ENCODE assay signal across 23 mouse cellular contexts in genomic region chr4:152000906-152001305, GRCm38 (mm10). TPM values are rescaled to one million over a fixed set of nuclear protein-coding genes. Genes with fewer than 3 reads are reported as not detected.
DNase-seq lines count a peak whose midpoint lies in the region; ATAC-seq lines count a peak whose summit lies in the region.
"Had no signal": no experiment of that assay in that cellular context is flagged by ENCODE, and none has a peak within 500 bp of the region (broad histone marks: within the 10 kb centered on the region; RNA-seq: fewer than 3 reads in every experiment).

No protein-coding gene starts in this region.

- no peak overlapping the region for H3K9ac ChIP-seq in midbrain, embryonic 11.5 days (ENCODE audit: low read length)
- no peak overlapping the region for H3K9ac ChIP-seq in midbrain, embryonic 16.5 days (ENCODE audit: low read depth, low read length)
- H3K9ac ChIP-seq: embryonic facial prominence, embryonic 12.5 days; forebrain, embryonic 13.5 days; heart, embryonic 13.5 days; hindbrain, embryonic 15.5 days; limb, embryonic 15.5 days; liver, embryonic 15.5 days; midbrain, embryonic 15.5 days had no signal

- ATAC-seq in midbrain, embryonic 11.5 days (ENCODE audit: low FRiP score), result no peak
- no peak for ATAC-seq in midbrain, embryonic 16.5 days
- ATAC-seq: forebrain, embryonic 13.5 days; intestine, postnatal 0 days; midbrain, embryonic 15.5 days had no signal

- no peak overlapping the region for H3K27ac ChIP-seq in midbrain, embryonic 11.5 days (ENCODE audit: low read depth, low read length)
- no peak overlapping the region for H3K27ac ChIP-seq in midbrain, embryonic 16.5 days (ENCODE audit: low read length)
- no peak overlapping the region for H3K27ac ChIP-seq in limb, embryonic 10.5 days
- H3K27ac ChIP-seq: embryonic facial prominence, embryonic 12.5 days; forebrain, embryonic 13.5 days; heart, embryonic 13.5 days; hindbrain, embryonic 15.5 days; limb, embryonic 15.5 days; liver, embryonic 15.5 days; midbrain, embryonic 15.5 days had no signal

- H3K27me3 ChIP-seq in midbrain, embryonic 11.5 days (ENCODE audit: control insufficient read depth, insufficient read depth, low read length), result no peaks in the 10 kb centered on the region
- no peaks in the 10 kb centered on the region for H3K27me3 ChIP-seq in midbrain, embryonic 16.5 days (ENCODE audit: control insufficient read depth, insufficient read depth, low read depth, low read length)
- no peaks in the 10 kb centered on the region for H3K27me3 ChIP-seq in limb, embryonic 10.5 days (ENCODE audit: low read depth, poor library complexity, severe bottlenecking)
- H3K27me3 ChIP-seq: embryonic facial prominence, embryonic 12.5 days; forebrain, embryonic 13.5 days; heart, embryonic 13.5 days; hindbrain, embryonic 15.5 days; limb, embryonic 15.5 days; liver, embryonic 15.5 days; midbrain, embryonic 15.5 days had no signal

- peaks cover 5% of the 10 kb centered on the region; the same call in 1 of the 2 replicates for H3K4me1 ChIP-seq in midbrain, embryonic 11.5 days (ENCODE audit: control insufficient read depth, insufficient read depth, low read length)
- peaks cover 7% of the 10 kb centered on the region for H3K4me1 ChIP-seq in midbrain, embryonic 16.5 days (ENCODE audit: control insufficient read depth, insufficient read depth, low read length)
- peaks cover 10% of the 10 kb centered on the region for H3K4me1 ChIP-seq in limb, embryonic 10.5 days

- H3K36me3 ChIP-seq in midbrain, embryonic 11.5 days (ENCODE audit: control insufficient read depth, insufficient read depth, low read length), result no peaks in the 10 kb centered on the region
- no peaks in the 10 kb centered on the region for H3K36me3 ChIP-seq in midbrain, embryonic 16.5 days (ENCODE audit: control insufficient read depth, insufficient read depth, low read length)
- no peaks in the 10 kb centered on the region for H3K36me3 ChIP-seq in limb, embryonic 10.5 days
- H3K36me3 ChIP-seq: embryonic facial prominence, embryonic 12.5 days; heart, embryonic 13.5 days; hindbrain, embryonic 15.5 days; limb, embryonic 15.5 days; liver, embryonic 15.5 days; midbrain, embryonic 15.5 days had no signal

- H3K9me3 ChIP-seq in midbrain, embryonic 11.5 days (ENCODE audit: control insufficient read depth, low read length), result no peaks in the 10 kb centered on the region
- no peaks in the 10 kb centered on the region for H3K9me3 ChIP-seq in midbrain, embryonic 16.5 days (replicated peaks; ENCODE audit: control insufficient read depth, low read length, poor library complexity, severe bottlenecking)
- H3K9me3 ChIP-seq in limb, embryonic 10.5 days (replicated peaks), result no peaks in the 10 kb centered on the region
- H3K9me3 ChIP-seq: embryonic facial prominence, embryonic 12.5 days; forebrain, embryonic 13.5 days; heart, embryonic 13.5 days; hindbrain, embryonic 15.5 days; limb, embryonic 15.5 days; liver, embryonic 15.5 days; midbrain, embryonic 15.5 days had no signal

- WGBS in midbrain, embryonic 11.5 days, result 57% methylated on average over 4 of the region's 4 CpGs
- WGBS in midbrain, embryonic 16.5 days, result 50% methylated on average over 4 of the region's 4 CpGs
- WGBS in limb, embryonic 10.5 days, result 53% methylated on average over 4 of the region's 4 CpGs

- peak; percentile 32 for DNase-seq in adrenal gland, postnatal 10 days
- DNase-seq in adrenal gland, adult 18-20 months (ENCODE audit: low spot score in 2 of 2), result no peak
- DNase-seq in midbrain, embryonic 11.5 days (ENCODE audit: low spot score, missing footprints), result peak; percentile 44
- peak; percentile 71 for DNase-seq in lung, postnatal 14 days
- peak; percentile 81 for DNase-seq in telencephalon, adult 2 months (ENCODE audit: low read depth, low spot score)
- no peak for DNase-seq in left cerebral cortex, adult 11 months (ENCODE audit: low spot score)
- no peak for DNase-seq in limb, embryonic 10.5 days (ENCODE audit: low spot score)
- DNase-seq: cerebellum, adult 9-11 months; heart, adult 18-20 months; heart, postnatal 36 days; right cerebral cortex, postnatal 4 days; thymus, postnatal 4 days had no signal

- no peak overlapping the region for H3K4me3 ChIP-seq in midbrain, embryonic 11.5 days (ENCODE audit: low read depth, low read length)
- H3K4me3 ChIP-seq in midbrain, embryonic 16.5 days (ENCODE audit: low read depth, low read length), result no peak overlapping the region
- no peak overlapping the region for H3K4me3 ChIP-seq in limb, embryonic 10.5 days
- H3K4me3 ChIP-seq: embryonic facial prominence, embryonic 12.5 days; erythroblast, embryonic 14.5 days; forebrain, embryonic 13.5 days; heart, embryonic 13.5 days; hindbrain, embryonic 15.5 days; limb, embryonic 15.5 days; liver, embryonic 15.5 days; midbrain, embryonic 15.5 days had no signal

- no peak overlapping the region for H3K4me2 ChIP-seq in midbrain, embryonic 11.5 days
- no peak overlapping the region for H3K4me2 ChIP-seq in midbrain, embryonic 16.5 days (ENCODE audit: low read length)
- H3K4me2 ChIP-seq: embryonic facial prominence, embryonic 12.5 days; forebrain, embryonic 13.5 days; heart, embryonic 13.5 days; hindbrain, embryonic 15.5 days; limb, embryonic 15.5 days; liver, embryonic 15.5 days; midbrain, embryonic 15.5 days had no signal

RNA-seq across cellular contexts. Expression of gene Phf13, which starts 4.8 kb away (rescaled TPM):
- total RNA-seq in adrenal gland, postnatal 10 days (2021), result 10 to 100 TPM; 16.4 to 17.8 TPM
- total RNA-seq in adrenal gland, adult 18-20 months (2021), result 10 to 100 TPM; 12.4 to 13.2 TPM
- polyA plus RNA-seq in midbrain, embryonic 11.5 days (2014; fragmentation: Nextera tagmentation; extraction: Ambion mirVana), result 21.5 and 22.9 TPM in 2 replicates
- 21.2 and 24.4 TPM in 2 replicates for polyA plus RNA-seq in midbrain, embryonic 16.5 days (2015; fragmentation: Nextera tagmentation; extraction: Ambion mirVana)
- 26.9 and 33.4 TPM in 2 replicates for polyA plus RNA-seq in limb, embryonic 10.5 days (2016; fragmentation: Nextera tagmentation; extraction: Ambion mirVana)

RNA-seq across cellular contexts. Expression of gene Klhl21, which starts 7.7 kb away (rescaled TPM):
- 10 to 100 TPM; 17.8 to 21.4 TPM for total RNA-seq in adrenal gland, postnatal 10 days (2021)
- total RNA-seq in adrenal gland, adult 18-20 months (2021), result 10 to 100 TPM; 18.3 to 28.2 TPM
- polyA plus RNA-seq in midbrain, embryonic 11.5 days (2014; fragmentation: Nextera tagmentation; extraction: Ambion mirVana), result 2.0 and 2.6 TPM in 2 replicates
- 3.0 and 3.4 TPM in 2 replicates for polyA plus RNA-seq in midbrain, embryonic 16.5 days (2015; fragmentation: Nextera tagmentation; extraction: Ambion mirVana)
- 9.7 and 10.6 TPM in 2 replicates for polyA plus RNA-seq in limb, embryonic 10.5 days (2016; fragmentation: Nextera tagmentation; extraction: Ambion mirVana)

RNA-seq across cellular contexts. Expression of gene Thap3, which starts 12.1 kb away (rescaled TPM):
- total RNA-seq in adrenal gland, postnatal 10 days (2021), result 10 to 100 TPM; 15.3 to 27.0 TPM
- total RNA-seq in adrenal gland, adult 18-20 months (2021), result 10 to 100 TPM; 18.2 to 19.9 TPM
- 21.9 and 24.6 TPM in 2 replicates for polyA plus RNA-seq in midbrain, embryonic 11.5 days (2014; fragmentation: Nextera tagmentation; extraction: Ambion mirVana)
- polyA plus RNA-seq in midbrain, embryonic 16.5 days (2015; fragmentation: Nextera tagmentation; extraction: Ambion mirVana), result 30.9 and 33.9 TPM in 2 replicates
- polyA plus RNA-seq in limb, embryonic 10.5 days (2016; fragmentation: Nextera tagmentation; extraction: Ambion mirVana), result 36.0 and 43.1 TPM in 2 replicates

RNA-seq across cellular contexts. Expression of gene Zbtb48, which starts 26.6 kb away (rescaled TPM):
- total RNA-seq in adrenal gland, postnatal 10 days (2021), result 1 to 10 TPM; 7.2 to 9.6 TPM
- 1 to 10 TPM; 8.3 to 8.9 TPM for total RNA-seq in adrenal gland, adult 18-20 months (2021)
- 21.1 and 22.5 TPM in 2 replicates for polyA plus RNA-seq in midbrain, embryonic 11.5 days (2014; fragmentation: Nextera tagmentation; extraction: Ambion mirVana)
- polyA plus RNA-seq in midbrain, embryonic 16.5 days (2015; fragmentation: Nextera tagmentation; extraction: Ambion mirVana), result 19.3 and 21.5 TPM in 2 replicates
- polyA plus RNA-seq in limb, embryonic 10.5 days (2016; fragmentation: Nextera tagmentation; extraction: Ambion mirVana), result 24.5 and 26.5 TPM in 2 replicates

RNA-seq across cellular contexts. Expression of gene Tas1r1, which starts 37.5 kb away (rescaled TPM):
- total RNA-seq in adrenal gland, postnatal 10 days (2021), result not detected
- total RNA-seq in adrenal gland, adult 18-20 months (2021), result not detected
- polyA plus RNA-seq in midbrain, embryonic 11.5 days (2014; fragmentation: Nextera tagmentation; extraction: Ambion mirVana), result 0.44 and 0.58 TPM in 2 replicates
- polyA plus RNA-seq in midbrain, embryonic 16.5 days (2015; fragmentation: Nextera tagmentation; extraction: Ambion mirVana), result 2.1 and 2.4 TPM in 2 replicates
- 0.35 and 0.65 TPM in 2 replicates for polyA plus RNA-seq in limb, embryonic 10.5 days (2016; fragmentation: Nextera tagmentation; extraction: Ambion mirVana)
- total RNA-seq: heart, postnatal 36 days; neutrophil, adult 5-6 weeks had no signal
- polyA plus RNA-seq: erythroblast, embryonic 14.5 days; heart, embryonic 13.5 days had no signal

Comparison
In these comparisons a context has a peak if more than half of its experiments do, and no peak if none do; other contexts are left out.
1. DNase-seq: peak in adrenal gland, postnatal 10 days (single experiment), midbrain, embryonic 11.5 days (single experiment), lung, postnatal 14 days (single experiment) and telencephalon, adult 2 months (single experiment); none in adrenal gland, adult 18-20 months (0 of 2), left cerebral cortex, adult 11 months (single experiment) and limb, embryonic 10.5 days (single experiment).